Mouse (Mus musculus) limb, embryonic 12.5 days (tissue): ENCODE results near the gene Ech1. TPM values are rescaled to one million over a fixed set of nuclear protein-coding genes. Genes with fewer than 3 reads are reported as not detected.
"Not testable (repeated sequence)": the region's sequence is repeated elsewhere in the genome, so short reads cannot be mapped to it uniquely, and the experiment has no call there.

Experiments used
- ATAC-seq: fragments of 200-750 bp; cut with Nextera tagmentation; 2 replicates; pipeline ENCODE4 v1.8.0; 2017; ENCODE audit warnings: low read depth, moderate TSS enrichment; ENCODE audit not compliant: insufficient number of reproducible peaks, insufficient read depth, low FRiP score, low TSS enrichment
- H3K27ac ChIP-seq: fragments of 300-500 bp; sonication (generic); 2 replicates; pipeline ENCODE4 v1.5.1; 2016; ENCODE audit warnings: mild to moderate bottlenecking, moderate library complexity
- H3K27me3 ChIP-seq: fragments of 300-500 bp; sonication (generic); 2 replicates; pipeline ENCODE4 v1.6.1; 2016; ENCODE audit warnings: mild to moderate bottlenecking, moderate library complexity
- H3K36me3 ChIP-seq: fragments of 300-500 bp; sonication (generic); 2 replicates; pipeline ENCODE4 v1.6.1; 2016; ENCODE audit warnings: mild to moderate bottlenecking, moderate library complexity
- H3K4me1 ChIP-seq: fragments of 300-500 bp; sonication (generic); replicated peaks from 2 replicates; pipeline ENCODE4 v1.6.1; 2016
- H3K4me2 ChIP-seq: fragments of 300-500 bp; sonication (generic); 2 replicates; pipeline ENCODE4 v1.6.1; 2016; ENCODE audit warnings: mild to moderate bottlenecking, moderate library complexity
- H3K4me3 ChIP-seq: fragments of 300-500 bp; sonication (generic); replicated peaks from 2 replicates; pipeline ENCODE4 v1.5.1; 2016; ENCODE audit warnings: mild to moderate bottlenecking
- H3K9ac ChIP-seq: fragments of 300-500 bp; sonication (generic); replicated peaks from 2 replicates; pipeline ENCODE4 v1.6.1; 2016; ENCODE audit warnings: mild to moderate bottlenecking, moderate library complexity
- H3K9me3 ChIP-seq: fragments of 300-500 bp; sonication (generic); 2 replicates; pipeline ENCODE4 v1.6.1; 2016; ENCODE audit warnings: mild to moderate bottlenecking, moderate library complexity
- WGBS: fragments of 180-500 bp; shearing (Covaris S2); methylation state at CpG from one replicate; pipeline ENCODE4 v1.1.7; 2016; 5-methylcytosine and 5-hydroxymethylcytosine counted together
- polyA plus RNA-seq: library from polyadenylated mRNA; unstranded; fragments of >200 nt; fragmentation: Nextera tagmentation; extraction: Ambion mirVana; gene quantifications from 2 replicates; pipeline ENCODE4 v1.2.1, GENCODE M21; 2016

The Ech1 gene
- polyA plus RNA-seq, 1 experiment from 2014 or later: 111 TPM

DNA sequence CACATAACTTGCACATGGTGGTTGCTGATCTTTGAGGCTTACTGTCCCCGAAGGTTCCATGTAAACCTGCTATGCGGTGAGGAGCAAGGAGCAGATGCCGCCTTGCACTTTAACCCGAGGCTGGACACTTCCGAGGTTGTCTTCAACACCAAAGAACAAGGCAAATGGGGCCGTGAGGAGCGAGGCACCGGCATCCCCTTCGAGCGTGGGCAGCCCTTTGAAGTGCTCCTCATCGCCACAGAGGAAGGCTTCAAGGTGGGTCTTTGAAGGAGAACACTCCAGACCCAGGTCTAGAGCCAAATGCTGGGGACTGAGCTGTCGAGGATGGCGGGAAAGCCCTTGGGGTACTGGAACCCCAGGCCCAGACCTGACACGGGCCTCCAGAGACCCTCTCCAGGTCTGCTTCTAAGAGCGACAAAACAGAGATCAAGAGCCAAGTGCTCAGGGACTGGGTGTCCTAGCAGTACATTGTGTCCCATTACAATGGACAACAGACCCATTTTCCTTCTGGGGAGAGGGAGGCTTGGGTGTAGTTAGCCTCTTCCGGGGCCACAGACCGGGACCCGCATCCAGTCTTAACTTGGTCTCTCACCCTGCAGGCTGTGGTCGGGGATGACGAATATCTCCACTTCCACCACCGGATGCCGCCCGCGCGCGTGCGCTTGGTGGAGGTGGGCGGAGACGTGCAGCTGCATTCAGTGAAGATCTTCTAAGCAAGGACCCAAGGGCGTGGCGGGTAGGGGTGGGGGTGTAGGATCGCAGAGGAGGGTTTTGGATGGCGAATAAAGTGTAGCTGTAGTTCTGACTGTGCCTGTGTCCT, 40.7 kb downstream of the Ech1 start:
- ATAC-seq: peak; percentile 52
- H3K4me3 ChIP-seq: peak overlapping the region; percentile 20
- H3K9me3 ChIP-seq: peaks cover 4% of the 10 kb centered on the region; the same call in 1 of the 2 replicates
- peaks cover 18% of the 10 kb centered on the region for H3K4me1 ChIP-seq
- WGBS: 37% methylated on average over 33 of the region's 33 CpGs
- H3K4me2 ChIP-seq: peak overlapping the region; percentile 52
- no peak overlapping the region for H3K9ac ChIP-seq
- H3K27ac ChIP-seq: no peak overlapping the region
- H3K36me3 ChIP-seq: no peaks in the 10 kb centered on the region
- H3K27me3 ChIP-seq: no peaks in the 10 kb centered on the region

GRCm38 (mm10) chr7:28866769-28867507, 41.9 kb downstream of the Ech1 start:
- Histone ChIP-seq H3K4me3 (no peak overlapping the region), H3K36me3 (no peaks in the 10 kb centered on the region), H3K9me3 (no peaks in the 10 kb centered on the region), H3K27ac (no peak overlapping the region), H3K4me2 (no peak overlapping the region), H3K4me1 (peaks cover 18% of the 10 kb centered on the region), H3K9ac (no peak overlapping the region), H3K27me3 (no peaks in the 10 kb centered on the region)
- no peak for ATAC-seq
- WGBS: 87% methylated on average over 28 of the region's 28 CpGs

DNA sequence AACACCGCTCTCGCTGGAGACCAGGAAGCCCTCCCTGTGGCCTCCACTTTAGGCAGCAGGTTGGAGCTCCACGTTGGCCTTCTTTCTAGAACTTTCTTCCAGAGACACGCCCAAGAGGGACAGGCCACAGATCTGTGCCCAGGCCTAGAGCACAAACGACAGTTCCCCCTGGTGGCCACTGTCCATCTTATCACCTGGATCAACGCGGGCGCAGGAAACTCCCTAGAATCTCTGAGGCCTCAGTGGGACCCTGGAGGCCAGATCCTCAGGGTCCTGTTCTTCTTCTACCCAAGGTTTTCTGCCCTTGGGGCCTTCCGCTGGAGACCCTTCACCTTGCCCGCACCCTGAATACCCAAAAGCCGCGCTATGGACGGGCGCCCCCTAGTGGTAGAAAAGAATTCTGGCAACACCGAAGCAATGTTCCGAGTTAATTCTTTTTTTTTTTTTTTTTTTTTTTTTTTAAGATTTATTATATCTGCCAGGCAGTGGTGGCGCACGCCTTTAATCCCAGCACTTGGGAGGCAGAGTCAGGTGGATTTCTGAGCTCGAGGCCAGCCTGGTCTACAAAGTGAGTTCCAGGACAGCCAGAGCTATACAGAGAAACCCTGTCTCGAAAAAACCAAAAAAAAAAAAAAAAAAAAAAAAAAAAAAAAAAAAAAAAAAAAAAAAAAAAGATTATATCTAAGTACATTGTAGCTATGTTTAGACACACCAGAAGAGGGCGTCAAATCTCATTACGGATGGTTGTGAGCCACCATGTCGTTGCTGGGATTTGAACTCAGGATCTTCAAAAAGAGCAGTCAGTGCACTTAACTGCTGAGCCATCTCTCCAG, 42.7 kb downstream of the Ech1 start:
- H3K4me3 ChIP-seq, ATAC-seq, H3K9ac ChIP-seq, H3K27ac ChIP-seq, H3K36me3 ChIP-seq, H3K4me2 ChIP-seq, H3K9me3 ChIP-seq, H3K27me3 ChIP-seq: not testable (repeated sequence)
- WGBS: 30% methylated on average over 23 of the region's 23 CpGs
- H3K4me1 ChIP-seq: peaks cover 18% of the 10 kb centered on the region

DNA sequence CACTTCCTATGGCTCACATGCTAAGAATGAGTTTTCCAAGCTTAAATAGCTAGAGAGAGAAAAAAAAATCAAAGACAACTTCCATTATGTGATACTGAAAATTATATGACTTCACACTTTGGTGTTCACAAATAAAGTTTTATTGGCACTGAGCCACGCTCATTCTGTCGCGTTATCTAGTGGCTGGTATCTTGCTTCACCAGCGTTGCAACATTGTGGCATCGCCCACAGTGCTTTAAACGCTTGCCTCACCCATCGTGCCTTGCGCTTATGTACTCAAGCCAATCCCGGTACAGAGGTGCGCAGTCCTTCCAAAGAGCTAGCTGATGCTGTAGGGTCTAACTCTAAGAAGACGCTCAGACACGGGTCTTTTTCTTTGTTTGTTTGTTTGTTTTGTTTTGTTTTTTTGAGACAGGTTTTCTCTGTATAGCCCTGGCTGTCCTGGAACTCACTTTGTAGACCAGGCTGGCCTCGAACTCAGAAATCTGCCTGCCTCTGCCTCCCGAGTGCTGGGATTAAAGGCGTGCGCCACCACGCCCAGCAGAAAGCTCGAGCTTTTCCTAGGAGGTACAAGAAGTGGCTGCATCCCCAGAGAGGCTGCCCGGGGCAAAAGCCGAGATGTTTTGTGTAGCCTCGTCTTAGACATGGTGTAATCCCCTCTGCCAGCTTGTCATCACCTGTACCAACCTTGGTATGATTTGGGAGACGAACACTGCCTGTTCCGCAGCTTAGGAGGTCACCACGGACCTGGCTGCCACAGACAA, 46.1 kb downstream of the Ech1 start:
- H3K4me2 ChIP-seq: no peak overlapping the region
- no peaks in the 10 kb centered on the region for H3K36me3 ChIP-seq
- no peaks in the 10 kb centered on the region for H3K9me3 ChIP-seq
- H3K27me3 ChIP-seq: no peaks in the 10 kb centered on the region
- peaks cover 10% of the 10 kb centered on the region; the same call in 1 of the 2 replicates for H3K4me1 ChIP-seq
- no peak overlapping the region for H3K4me3 ChIP-seq
- H3K9ac ChIP-seq: no peak overlapping the region
- ATAC-seq: no peak
- no peak overlapping the region for H3K27ac ChIP-seq
- 90% methylated on average over 24 of the region's 24 CpGs for WGBS

DNA sequence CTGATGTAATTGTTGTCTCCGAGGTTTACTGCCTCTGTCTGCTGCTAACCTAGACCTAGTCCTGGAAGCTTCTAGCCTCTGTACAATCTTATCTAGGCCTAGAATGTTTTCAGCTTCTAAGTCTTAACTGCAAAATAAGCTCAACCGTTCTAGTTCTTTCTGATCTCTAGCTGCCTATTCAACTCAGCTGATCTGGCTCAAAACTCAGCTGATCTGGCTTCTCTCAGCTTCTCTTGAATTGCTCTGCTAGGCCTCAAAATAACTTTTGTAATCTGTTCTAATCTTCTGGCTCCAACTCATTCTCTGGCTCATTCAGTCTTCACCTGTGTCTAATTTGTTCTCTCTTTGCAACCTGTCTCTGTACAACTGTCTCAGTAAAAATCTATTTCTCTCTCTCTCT, 49.5 kb downstream of the Ech1 start:
- 0 out of 2 replicates have a peak, but pooled peaks cover 7% of the 10 kb centered on the region for H3K4me1 ChIP-seq
- ATAC-seq: no peak
- 0 out of 2 replicates have a peak overlapping the region, but pooled peaks have one; percentile 31 for H3K27ac ChIP-seq
- H3K9ac ChIP-seq: no peak overlapping the region
- H3K36me3 ChIP-seq: no peaks in the 10 kb centered on the region
- H3K9me3 ChIP-seq: no peaks in the 10 kb centered on the region
- H3K4me3 ChIP-seq: no peak overlapping the region
- 60% methylated on average over 2 of the region's 2 CpGs for WGBS
- no peak overlapping the region for H3K4me2 ChIP-seq
- H3K27me3 ChIP-seq: no peaks in the 10 kb centered on the region

DNA sequence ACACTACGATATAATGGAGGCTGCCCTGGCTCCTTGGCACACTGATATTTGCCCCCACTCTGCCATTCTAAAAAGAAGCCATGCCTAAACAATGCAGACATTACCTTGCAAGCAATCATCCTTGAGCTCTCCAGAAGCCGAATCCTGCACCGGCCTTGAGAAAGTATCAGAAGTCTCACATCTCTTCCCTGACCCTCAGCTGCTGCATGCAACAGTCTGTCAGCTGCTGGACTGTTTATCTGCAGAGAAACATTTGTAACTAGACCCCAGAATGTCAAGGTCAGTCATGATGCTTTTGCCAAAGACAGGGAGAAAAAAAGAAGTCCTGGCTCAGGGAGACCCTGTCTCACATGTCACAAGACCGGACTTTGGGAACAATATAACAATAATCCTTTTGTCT, 51.1 kb downstream of the Ech1 start:
- H3K36me3 ChIP-seq: no peaks in the 10 kb centered on the region
- no peak overlapping the region for H3K27ac ChIP-seq
- H3K9me3 ChIP-seq: no peaks in the 10 kb centered on the region
- WGBS: 89% methylated on average over 4 of the region's 4 CpGs
- ATAC-seq: no peak
- no peaks in the 10 kb centered on the region for H3K27me3 ChIP-seq
- no peak overlapping the region for H3K4me3 ChIP-seq
- no peak overlapping the region for H3K4me2 ChIP-seq
- H3K4me1 ChIP-seq: 0 out of 2 replicates have a peak, but pooled peaks cover 8% of the 10 kb centered on the region
- H3K9ac ChIP-seq: no peak overlapping the region

DNA sequence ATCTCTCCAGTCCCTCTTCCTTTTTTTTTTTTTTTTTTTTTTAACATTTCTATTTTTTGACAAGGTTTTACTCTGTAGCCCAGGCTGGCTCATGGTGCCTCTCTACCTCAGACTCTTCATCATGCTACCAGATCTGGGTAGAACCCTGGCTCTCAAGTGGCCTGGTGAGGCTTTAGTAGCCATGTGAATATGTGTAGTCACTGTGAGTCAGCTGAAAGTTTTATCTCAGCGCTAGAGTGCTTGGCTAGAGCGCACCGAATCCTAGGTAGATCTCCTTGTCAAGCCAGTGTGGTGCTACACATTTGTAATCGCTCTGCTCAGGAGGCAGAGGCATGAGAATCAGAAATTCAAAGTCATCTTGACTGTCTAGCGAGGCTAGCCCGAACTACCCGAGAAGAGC, 52.1 kb downstream of the Ech1 start:
- no peak overlapping the region for H3K4me2 ChIP-seq
- H3K27me3 ChIP-seq: no peaks in the 10 kb centered on the region
- peaks cover 15% of the 10 kb centered on the region; the same call in 1 of the 2 replicates for H3K4me1 ChIP-seq
- H3K27ac ChIP-seq: no peak overlapping the region
- H3K9me3 ChIP-seq: no peaks in the 10 kb centered on the region
- no peak overlapping the region for H3K9ac ChIP-seq
- no peaks in the 10 kb centered on the region for H3K36me3 ChIP-seq
- H3K4me3 ChIP-seq: no peak overlapping the region
- ATAC-seq: no peak
- 92% methylated on average over 7 of the region's 7 CpGs for WGBS

GRCm38 (mm10) chr7:28877856-28878255, 52.8 kb downstream of the Ech1 start:
- no peak overlapping the region for H3K27ac ChIP-seq
- peaks cover 15% of the 10 kb centered on the region; the same call in 1 of the 2 replicates for H3K4me1 ChIP-seq
- no peak overlapping the region for H3K9ac ChIP-seq
- H3K4me2 ChIP-seq: no peak overlapping the region
- no peak for ATAC-seq
- H3K36me3 ChIP-seq: no peaks in the 10 kb centered on the region
- no peak overlapping the region for H3K4me3 ChIP-seq
- no peaks in the 10 kb centered on the region for H3K27me3 ChIP-seq
- 69% methylated on average over 4 of the region's 4 CpGs for WGBS
- H3K9me3 ChIP-seq: no peaks in the 10 kb centered on the region

- H3K36me3 ChIP-seq: no peaks in the 10 kb centered on the region
- H3K4me2 ChIP-seq: no peak overlapping the region
- 66% methylated on average over 7 of the region's 7 CpGs for WGBS
- H3K27me3 ChIP-seq: no peaks in the 10 kb centered on the region
- no peak overlapping the region for H3K27ac ChIP-seq
- no peak for ATAC-seq
- H3K4me3 ChIP-seq: no peak overlapping the region
- peaks cover 8% of the 10 kb centered on the region; the same call in 1 of the 2 replicates for H3K4me1 ChIP-seq
- H3K9ac ChIP-seq: no peak overlapping the region
- H3K9me3 ChIP-seq: no peaks in the 10 kb centered on the region
These were observed 54.6 kb downstream of the Ech1 start for GRCm38 (mm10) chr7:28879606-28880005.

DNA sequence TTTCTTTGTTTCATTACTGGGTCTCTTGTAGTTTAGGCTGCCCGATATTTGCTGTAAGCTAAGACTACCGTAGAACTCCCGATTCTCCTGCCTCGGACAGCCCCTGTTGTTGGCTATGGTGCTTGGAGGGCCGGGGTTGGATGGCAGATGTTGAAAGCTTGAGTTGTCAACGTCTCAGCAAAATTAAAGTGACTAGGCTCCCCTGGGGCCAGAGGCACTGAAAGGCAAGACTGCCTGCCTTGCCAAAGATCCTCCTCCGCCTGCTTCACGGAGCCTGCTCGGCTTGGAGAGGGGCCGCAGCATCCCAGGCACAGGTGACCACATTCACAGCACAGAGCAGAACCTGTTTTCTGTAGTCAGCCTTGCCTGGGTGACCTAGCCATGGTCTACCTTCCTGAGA, 55.5 kb downstream of the Ech1 start:
- peaks cover under 1% of the 10 kb centered on the region; the same call in 1 of the 2 replicates for H3K27me3 ChIP-seq
- no peak overlapping the region for H3K4me2 ChIP-seq
- no peak overlapping the region for H3K4me3 ChIP-seq
- H3K9me3 ChIP-seq: no peaks in the 10 kb centered on the region
- H3K36me3 ChIP-seq: no peaks in the 10 kb centered on the region
- peaks cover 8% of the 10 kb centered on the region; the same call in 1 of the 2 replicates for H3K4me1 ChIP-seq
- WGBS: 83% methylated on average over 10 of the region's 10 CpGs
- ATAC-seq: no peak
- no peak overlapping the region for H3K9ac ChIP-seq
- no peak overlapping the region for H3K27ac ChIP-seq
